Mouse (Mus musculus): Measurements from ENCODE around the gene Adrb1.

The Adrb1 gene

GRCm38 (mm10) chr19:56721387-56722211 lies at the start of gene Adrb1:
TSS of gene Adrb1 (plus strand) at chr19:56722199.
- peak; percentile 36 for DNase-seq

DNA sequence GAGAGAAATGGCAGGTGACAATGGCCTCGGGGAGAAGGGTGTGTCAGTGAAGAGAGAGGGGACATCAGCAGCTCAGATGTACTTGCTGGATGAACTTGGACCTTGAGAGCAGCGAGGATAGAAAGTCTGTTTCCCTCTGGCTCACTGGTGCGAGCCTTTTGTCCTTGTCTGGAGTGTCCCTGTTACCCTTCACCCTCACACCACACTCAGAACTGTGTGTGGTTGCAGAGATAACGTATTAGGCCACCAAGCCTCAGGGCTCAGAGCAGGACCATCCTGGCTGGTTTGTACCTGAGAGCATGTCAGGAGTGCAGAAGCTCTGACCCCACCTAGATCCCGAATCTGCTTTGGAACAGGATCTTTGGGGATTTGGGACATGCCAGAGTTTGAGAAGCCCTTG lies 46.3 kb upstream of the Adrb1 start:
- DNase-seq = no peak

GRCm38 (mm10) chr19:56676506-56676905 lies 45.5 kb upstream of the Adrb1 start:
- no peak for DNase-seq

- DNase-seq = no peak
Measured at GRCm38 (mm10) chr19:56677611-56678010, 44.4 kb upstream of the Adrb1 start.

- DNase-seq = no peak
Measured at GRCm38 (mm10) chr19:56678516-56678915, 43.5 kb upstream of the Adrb1 start.

GRCm38 (mm10) chr19:56679213-56679965 lies 42.6 kb upstream of the Adrb1 start:
- no peak for DNase-seq

- DNase-seq = no peak
Measured at GRCm38 (mm10) chr19:56679992-56680391, 42.0 kb upstream of the Adrb1 start.

DNA sequence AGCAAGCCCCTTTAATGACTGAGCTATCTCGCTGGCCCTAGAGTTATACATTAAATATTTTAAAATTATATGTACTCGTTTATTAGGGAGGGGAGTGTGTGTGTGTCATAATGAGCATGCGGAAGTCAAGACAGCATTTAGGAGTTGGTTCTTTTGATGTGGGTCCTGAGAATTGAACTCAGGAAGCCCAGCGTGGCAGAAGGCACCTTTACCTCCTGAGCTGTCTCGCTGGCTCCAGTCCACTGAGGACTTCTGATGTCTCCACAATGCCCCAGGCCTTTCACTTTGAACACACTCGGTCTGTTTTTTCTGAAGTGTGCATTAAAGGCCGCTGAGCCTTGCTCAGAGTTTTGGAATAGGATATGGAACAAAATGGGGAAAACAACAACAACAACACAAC lies 39.7 kb upstream of the Adrb1 start:
- DNase-seq = peak; percentile 49

DNA sequence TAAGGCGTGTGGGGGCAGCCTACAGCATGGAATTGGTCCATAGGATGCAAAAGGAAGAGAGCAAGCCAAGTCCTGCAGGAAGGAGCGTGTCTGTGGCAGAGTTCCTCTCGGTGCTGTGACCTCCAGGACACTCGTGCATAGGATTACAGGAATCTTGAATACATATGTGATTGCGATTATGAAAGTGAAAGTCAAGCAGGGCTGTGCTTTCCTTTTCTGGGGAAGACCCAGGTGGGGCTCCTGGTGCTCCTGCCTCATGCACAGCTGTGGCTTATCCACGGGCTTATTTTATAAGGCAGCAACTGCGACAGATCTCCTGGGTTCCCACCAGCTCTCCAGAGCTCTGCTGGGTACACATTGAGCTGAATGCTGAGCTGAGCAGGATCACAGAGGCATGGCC lies 39.2 kb upstream of the Adrb1 start:
- DNase-seq = peak; percentile 17

- DNase-seq = peak; percentile 74
Measured at GRCm38 (mm10) chr19:56685515-56685914, 36.5 kb upstream of the Adrb1 start.

- no peak for DNase-seq
Measured at GRCm38 (mm10) chr19:56686218-56686617, 35.8 kb upstream of the Adrb1 start.

GRCm38 (mm10) chr19:56687026-56687635 lies 34.9 kb upstream of the Adrb1 start:
- peak; percentile 57 for DNase-seq

GRCm38 (mm10) chr19:56687676-56688075 lies 34.3 kb upstream of the Adrb1 start:
- DNase-seq = no peak

GRCm38 (mm10) chr19:56688661-56689335 lies 33.2 kb upstream of the Adrb1 start:
- DNase-seq = no peak

GRCm38 (mm10) chr19:56689493-56689892 lies 32.5 kb upstream of the Adrb1 start:
- no peak for DNase-seq

- DNase-seq = no peak
Measured at GRCm38 (mm10) chr19:56691103-56691502, 30.9 kb upstream of the Adrb1 start.

DNA sequence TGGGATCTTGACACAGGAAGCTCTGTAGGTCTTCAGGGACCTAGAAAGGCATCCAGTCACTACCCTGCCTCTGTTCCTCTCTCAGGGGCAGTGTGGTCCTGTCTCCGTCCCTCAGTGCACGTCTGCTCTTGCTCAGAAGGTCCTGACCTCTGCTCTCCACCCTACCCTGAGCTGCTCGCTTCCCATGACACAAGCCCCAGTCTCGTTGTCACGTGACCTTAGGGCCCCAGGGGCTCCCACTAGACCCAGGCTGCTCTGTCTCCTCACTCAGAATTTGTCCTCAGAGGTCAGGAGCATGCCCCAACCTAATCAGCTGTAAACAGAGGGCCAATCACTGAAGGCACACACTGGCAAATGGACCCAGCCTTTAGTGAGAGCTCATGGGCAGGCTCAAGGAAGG lies 29.5 kb upstream of the Adrb1 start:
- DNase-seq = no peak

DNA sequence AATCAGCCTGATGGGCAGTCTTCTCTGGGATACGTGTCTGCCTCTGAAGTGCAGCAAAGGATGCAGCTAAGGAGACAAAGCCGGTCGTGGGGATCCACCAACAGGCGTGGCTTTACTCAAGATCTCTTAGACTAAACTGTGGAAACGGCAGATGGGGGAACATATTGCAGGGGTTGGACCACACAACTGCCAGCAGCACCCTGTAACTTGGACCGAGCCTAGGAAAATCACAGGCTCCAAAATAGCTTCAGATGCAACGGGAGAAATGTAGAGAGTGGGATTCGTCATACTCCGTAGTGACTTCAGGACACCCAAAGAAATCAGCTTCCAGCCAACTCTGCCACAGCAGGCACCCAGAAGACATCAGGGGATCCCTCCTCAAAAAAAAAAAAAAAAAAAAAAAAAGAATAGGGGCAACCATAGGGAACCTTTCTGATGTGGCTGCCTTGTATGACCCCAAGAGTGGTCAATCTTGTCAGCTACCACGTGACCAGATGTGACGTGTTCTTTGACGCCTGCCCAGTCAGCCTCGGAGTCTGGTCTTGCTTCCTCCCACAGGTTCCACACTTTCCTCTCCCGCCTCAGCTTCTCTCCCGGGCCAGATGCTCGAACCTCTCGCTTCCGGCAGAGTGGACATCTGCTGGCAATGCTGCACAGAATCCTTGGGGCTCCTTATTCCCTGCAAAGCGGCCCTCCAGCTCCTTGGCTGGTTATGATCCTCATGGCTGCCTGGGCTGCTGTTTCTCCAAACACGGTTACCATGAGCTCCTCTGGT lies 24.4 kb upstream of the Adrb1 start:
- DNase-seq = no peak

- no peak for DNase-seq
Measured at GRCm38 (mm10) chr19:56700848-56701247, 21.2 kb upstream of the Adrb1 start.

DNA sequence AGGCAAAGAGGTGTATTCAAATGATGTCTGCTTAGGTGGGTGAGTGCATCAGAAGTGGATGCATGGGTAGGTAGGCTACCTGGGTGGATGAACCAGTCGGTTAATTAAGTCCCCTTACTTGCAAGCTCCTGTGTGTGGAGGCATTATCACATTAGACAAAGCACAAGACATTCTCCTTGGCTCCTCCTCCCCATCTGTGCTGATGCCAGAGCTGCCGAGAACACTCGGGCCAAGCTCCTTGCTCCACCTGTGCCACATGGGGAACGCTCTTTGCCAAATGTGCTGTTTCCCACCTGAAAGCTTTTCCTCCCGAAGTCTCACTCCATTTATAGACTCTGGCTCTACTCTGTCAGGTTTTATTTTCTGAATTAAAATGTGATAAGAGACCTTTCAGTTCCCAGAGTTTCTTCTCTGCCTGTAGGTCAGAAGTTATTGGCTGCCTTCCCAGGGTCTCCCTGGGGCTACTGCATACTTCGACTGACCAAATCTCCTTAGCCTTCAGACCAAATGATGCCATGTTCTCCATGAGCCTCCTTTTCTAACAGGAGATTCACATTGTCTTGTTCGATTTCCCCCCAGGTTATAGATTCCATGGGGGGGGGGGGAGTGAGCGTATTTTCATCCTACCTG lies 20.5 kb upstream of the Adrb1 start:
- no peak for DNase-seq

GRCm38 (mm10) chr19:56702039-56702438 lies 20.0 kb upstream of the Adrb1 start:
- no peak for DNase-seq

Data from thymus, postnatal 25 days (tissue).